Mouse (Mus musculus) spleen, adult 2 months (tissue): ENCODE results near the gene Grin2b. TPM values are rescaled to one million over a fixed set of nuclear protein-coding genes. Genes with fewer than 3 reads are reported as not detected.

Source experiments
- DNase-seq, 2 experiments: peaks; one replicate each; pipeline versions ENCODE4 v3.0.0 to v3.0.0-alpha.2; 2012 to 2021; ENCODE audit warnings: low spot score in 2 of 2, low read depth in 1 of 2
- H3K27ac ChIP-seq: fragments of 200-500 bp; 2 replicates; pipeline ENCODE4 v1.5.1; 2012; ENCODE audit warnings: low read length, inconsistent platforms; ENCODE audit not compliant: insufficient read depth
- H3K27me3 ChIP-seq: fragments of 200-500 bp; 2 replicates; pipeline ENCODE4 v1.6.1; 2012; ENCODE audit warnings: mild to moderate bottlenecking, moderate library complexity, low read length, inconsistent platforms; ENCODE audit not compliant: control insufficient read depth, insufficient read depth
- H3K36me3 ChIP-seq: fragments of 200-500 bp; 2 replicates; pipeline ENCODE4 v1.6.1; 2012; ENCODE audit warnings: mild to moderate bottlenecking, low read length, inconsistent platforms; ENCODE audit not compliant: control insufficient read depth, insufficient read depth
- H3K4me1 ChIP-seq: fragments of 200-500 bp; 2 replicates; pipeline ENCODE4 v1.6.1; 2011; ENCODE audit warnings: inconsistent platforms; ENCODE audit not compliant: control insufficient read depth, insufficient read depth, insufficient read length
- H3K4me3 ChIP-seq: fragments of 200-500 bp; 2 replicates; pipeline ENCODE4 v1.5.1; 2011; ENCODE audit warnings: mild to moderate bottlenecking, inconsistent platforms; ENCODE audit not compliant: insufficient read depth, insufficient read length; ENCODE audit errors: extremely low read depth
- CTCF ChIP-seq: fragments of 200-500 bp; IDR thresholded peaks from 2 replicates; pipeline ENCODE4 v1.5.1; 2011; ENCODE audit warnings: mild to moderate bottlenecking, inconsistent platforms; ENCODE audit not compliant: insufficient read depth, insufficient read length, insufficient replicate concordance; ENCODE audit errors: extremely low read depth
- POLR2A ChIP-seq: fragments of 200-500 bp; IDR thresholded peaks from 2 replicates; pipeline ENCODE4 v1.6.1; 2011; ENCODE audit warnings: low read depth, low read length, inconsistent platforms
- WGBS: fragments of 180-500 bp; shearing (Covaris S2); methylation state at CpG from one replicate; pipeline ENCODE4 v1.1.7; 2018; 5-methylcytosine and 5-hydroxymethylcytosine counted together
- polyA plus RNA-seq: library from polyadenylated mRNA; depleted of rRNA; stranded (reverse); fragments of >200 nt; gene quantifications from 2 replicates; pipeline ENCODE4 v1.2.3, GENCODE M21; 2012

Grin2b gene
- polyA plus RNA-seq, 1 experiment = 0.01 TPM

DNA sequence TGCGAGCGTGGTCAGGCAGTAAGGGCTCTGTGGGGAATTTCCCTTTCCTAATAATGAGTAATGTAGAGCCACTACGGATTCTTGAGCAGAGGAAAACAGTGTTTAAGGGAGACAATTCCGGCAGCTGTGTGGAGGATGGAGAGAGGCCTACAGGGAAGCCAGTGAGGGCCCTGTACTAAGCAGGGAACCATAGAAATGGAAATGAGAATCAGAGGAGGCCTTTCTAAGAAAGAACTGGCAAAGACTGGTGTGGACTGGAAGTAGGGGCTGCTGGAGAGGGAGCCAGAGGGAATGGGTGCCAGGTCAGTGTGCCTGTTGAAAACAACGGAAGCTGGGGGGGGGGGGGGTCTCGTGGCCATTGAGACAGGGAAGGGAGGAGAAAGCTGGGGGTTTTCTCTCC, 23.2 kb downstream of the Grin2b start:
- no peak for DNase-seq

DNA sequence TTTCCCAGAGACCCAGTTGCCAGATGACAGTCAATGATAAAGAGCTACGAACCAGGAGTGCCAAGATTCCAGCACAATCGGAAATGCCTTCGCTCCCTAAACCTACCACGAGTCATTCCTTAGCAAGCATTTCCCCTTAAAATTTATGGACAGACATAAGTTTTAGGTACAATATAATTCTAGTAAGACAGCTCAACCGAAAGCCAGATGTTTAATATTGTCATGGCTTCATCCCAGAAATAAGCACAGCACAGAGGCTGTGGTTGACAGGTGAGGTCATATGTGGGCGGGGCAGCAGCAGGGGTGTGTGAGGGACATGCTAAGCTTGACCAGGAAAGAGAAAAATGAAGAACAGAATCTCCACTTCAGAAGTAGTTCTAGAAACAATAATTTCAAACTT, 33.3 kb downstream of the Grin2b start:
- DNase-seq = no peak
- no peak for TF ChIP-seq CTCF
- TF ChIP-seq POLR2A = no peak
- no peaks in the 10 kb centered on the region for H3K36me3 ChIP-seq
- no peak overlapping the region for H3K4me3 ChIP-seq
- no peaks in the 10 kb centered on the region for H3K4me1 ChIP-seq
- H3K27ac ChIP-seq = no peak overlapping the region
- H3K27me3 ChIP-seq = no peaks in the 10 kb centered on the region
- 84% methylated on average over 6 of the region's 6 CpGs for WGBS

More for the DNA sequence above, 23.2 kb downstream of the Grin2b start:
- H3K4me3 ChIP-seq = no peak overlapping the region
- H3K27ac ChIP-seq = no peak overlapping the region
- H3K36me3 ChIP-seq = no peaks in the 10 kb centered on the region
- no peaks in the 10 kb centered on the region for H3K27me3 ChIP-seq
- no peaks in the 10 kb centered on the region for H3K4me1 ChIP-seq
- TF ChIP-seq CTCF = no peak
- TF ChIP-seq POLR2A = no peak
- WGBS = 53% methylated on average over 6 of the region's 6 CpGs

DNA sequence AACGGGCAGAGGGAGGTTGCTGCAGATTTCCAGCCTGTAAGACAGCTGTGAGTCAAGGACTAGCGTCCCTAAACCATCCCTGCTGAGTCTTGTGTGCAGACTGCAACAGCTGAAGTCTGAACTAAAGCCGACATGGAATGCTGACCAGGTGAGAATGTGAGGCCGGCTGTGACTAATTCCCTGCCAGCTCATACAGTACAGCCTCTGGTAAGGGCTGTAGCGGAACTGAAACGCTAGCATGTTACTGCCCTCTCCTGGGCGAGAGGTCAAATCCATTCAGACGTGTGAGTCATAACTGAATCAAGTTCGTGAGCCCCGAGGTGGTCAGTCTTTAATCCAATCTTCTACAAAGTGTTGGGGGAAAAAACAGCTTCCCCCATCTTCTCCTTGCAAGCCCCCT, 42.9 kb downstream of the Grin2b start:
- WGBS = 27% methylated on average over 10 of the region's 10 CpGs

DNA sequence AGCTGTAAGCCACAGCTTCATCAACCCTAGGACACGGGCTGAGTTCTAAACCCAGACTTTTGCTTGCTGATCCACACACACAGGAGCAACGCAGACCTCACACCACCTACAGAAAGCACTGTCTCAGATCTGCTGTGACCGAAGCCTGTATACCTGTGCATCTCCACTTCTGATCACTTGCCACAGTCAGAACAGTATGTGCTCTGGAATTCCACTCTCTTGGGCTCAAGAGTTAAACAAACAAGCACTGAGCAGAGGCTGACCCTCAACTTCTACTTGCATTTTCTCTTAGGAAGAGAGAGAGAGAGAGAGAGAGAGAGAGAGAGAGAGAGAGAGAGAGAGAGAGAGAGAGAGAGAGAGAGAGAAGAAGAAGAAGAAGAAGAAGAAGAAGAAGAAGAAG, 50.7 kb downstream of the Grin2b start:
- TF ChIP-seq POLR2A = no peak
- no peak for TF ChIP-seq CTCF
- Histone ChIP-seq H3K27ac (no peak overlapping the region), H3K27me3 (no peaks in the 10 kb centered on the region; the same call in 1 of the 2 replicates), H3K36me3 (no peaks in the 10 kb centered on the region), H3K4me3 (no peak overlapping the region), H3K4me1 (no peaks in the 10 kb centered on the region)
- 89% methylated on average over 3 of the region's 3 CpGs for WGBS
- DNase-seq = no peak

More for the DNA sequence above, 42.9 kb downstream of the Grin2b start:
- Histone ChIP-seq H3K27me3 (no peaks in the 10 kb centered on the region), H3K27ac (no peak overlapping the region), H3K4me3 (no peak overlapping the region), H3K4me1 (no peaks in the 10 kb centered on the region), H3K36me3 (no peaks in the 10 kb centered on the region)
- TF ChIP-seq POLR2A (no peak), CTCF (no peak)
- DNase-seq = no peak

DNA sequence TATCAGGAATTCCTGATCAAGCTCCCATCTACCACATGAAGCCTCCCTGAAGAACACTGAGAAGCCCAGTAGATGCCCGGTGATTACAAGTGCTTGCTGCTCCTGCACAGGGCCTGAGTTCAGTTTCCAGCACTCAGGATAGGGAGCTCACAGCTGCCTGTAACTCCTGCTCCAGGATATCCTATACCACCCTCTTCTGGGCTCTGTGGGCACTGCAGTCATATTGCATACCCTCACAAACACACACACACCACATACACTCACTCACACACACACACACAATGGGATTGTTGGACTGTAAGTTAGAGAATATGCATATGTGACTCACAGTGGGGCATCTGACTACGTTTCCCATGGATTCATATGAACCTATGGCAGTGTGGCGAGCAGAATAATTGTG, 55.9 kb downstream of the Grin2b start:
- Histone ChIP-seq H3K27me3 (no peaks in the 10 kb centered on the region; the same call in 1 of the 2 replicates), H3K4me1 (no peaks in the 10 kb centered on the region), H3K36me3 (no peaks in the 10 kb centered on the region), H3K4me3 (no peak overlapping the region), H3K27ac (no peak overlapping the region)
- WGBS = 83% methylated on average over 3 of the region's 3 CpGs
- TF ChIP-seq POLR2A = no peak
- TF ChIP-seq CTCF = no peak
- DNase-seq = no peak

DNA sequence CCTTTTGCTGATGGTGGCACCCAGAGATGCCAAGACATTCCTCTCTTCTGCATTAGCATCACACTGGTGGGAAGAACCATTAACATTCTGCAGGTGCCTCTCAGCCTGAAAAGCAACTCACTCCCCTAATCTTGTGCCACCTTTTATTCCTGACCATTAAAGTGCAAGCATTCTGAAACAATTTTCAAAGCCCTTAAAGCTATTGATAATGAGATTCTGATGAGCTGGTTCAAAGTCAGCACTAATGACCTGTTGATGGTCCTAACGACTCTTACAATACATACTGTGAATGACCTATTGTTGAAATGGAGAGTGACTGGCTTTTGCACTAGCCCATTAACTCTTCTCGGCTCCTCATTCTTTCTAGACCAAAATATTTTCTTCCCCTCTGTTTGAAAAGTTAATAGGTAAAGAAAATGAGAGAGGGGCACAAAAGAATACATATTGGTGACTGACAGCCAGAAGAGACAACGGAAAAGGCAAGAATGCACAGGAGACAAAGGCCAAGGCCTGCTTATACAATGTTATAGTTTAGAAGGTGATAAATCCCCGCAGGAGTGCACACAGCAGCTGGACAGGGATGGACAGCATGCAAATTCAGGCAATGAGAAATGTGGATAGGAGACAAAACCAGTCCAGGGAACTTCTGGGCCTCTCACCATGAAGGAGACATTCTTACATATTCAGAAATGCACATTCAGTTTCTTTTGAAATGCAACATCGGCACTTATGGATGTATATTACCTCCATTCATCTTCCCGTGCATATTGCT, 59.5 kb downstream of the Grin2b start:
- TF ChIP-seq CTCF (no peak), POLR2A (no peak)

DNA sequence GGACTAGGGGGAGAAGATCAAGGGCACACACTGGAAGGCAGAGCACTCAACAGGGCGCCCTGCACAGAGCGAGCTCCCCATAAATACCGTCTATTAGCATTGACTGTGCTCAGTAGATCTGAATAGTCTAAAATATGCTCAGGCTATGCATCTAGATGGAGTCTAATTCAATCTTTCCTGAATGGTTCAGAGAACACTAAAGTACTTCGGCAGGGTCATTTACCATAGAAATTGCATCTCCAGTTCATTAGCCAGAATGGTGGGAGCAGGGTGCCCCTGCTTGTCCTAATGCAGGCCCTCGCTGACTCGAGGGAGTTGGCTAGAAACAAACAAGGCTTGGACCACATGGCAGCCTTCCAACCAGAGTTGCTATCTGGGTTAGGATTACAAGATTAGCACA, 64.1 kb downstream of the Grin2b start:
- DNase-seq = no peak
- no peak overlapping the region for H3K4me3 ChIP-seq

More for the DNA sequence above, 59.5 kb downstream of the Grin2b start:
- 76% methylated on average over 6 of the region's 6 CpGs for WGBS
- Histone ChIP-seq H3K4me1 (no peaks in the 10 kb centered on the region), H3K27me3 (no peaks in the 10 kb centered on the region), H3K27ac (no peak overlapping the region), H3K36me3 (no peaks in the 10 kb centered on the region), H3K4me3 (no peak overlapping the region)
- DNase-seq = no peak

More for the DNA sequence above, 64.1 kb downstream of the Grin2b start:
- Histone ChIP-seq H3K27ac (no peak overlapping the region), H3K4me1 (no peaks in the 10 kb centered on the region), H3K27me3 (no peaks in the 10 kb centered on the region), H3K36me3 (no peaks in the 10 kb centered on the region)
- no peak for TF ChIP-seq POLR2A
- no peak for TF ChIP-seq CTCF
- WGBS = 91% methylated on average over 6 of the region's 6 CpGs
